19 mouse cellular contexts compared by ENCODE assay signal in the genomic region with DNA sequence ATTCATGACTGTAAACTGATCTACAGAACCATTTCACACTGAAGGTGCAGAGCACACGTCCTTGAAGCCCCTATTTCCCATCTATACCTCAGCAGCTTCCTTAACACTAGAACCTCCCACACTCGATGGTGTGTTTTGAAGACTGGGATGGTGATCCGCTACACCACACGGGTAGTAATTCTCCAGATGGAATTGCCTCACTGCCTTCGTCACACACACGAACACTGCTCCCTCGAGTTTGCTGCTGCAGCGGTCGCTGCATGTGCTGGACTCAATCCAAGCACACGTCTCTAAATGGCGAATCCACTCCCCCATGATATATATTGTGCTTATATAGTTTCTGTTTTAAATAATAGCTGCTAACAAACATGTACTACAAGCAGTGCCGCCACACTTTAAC.
"Had no signal": no experiment of that assay in that cellular context is flagged by ENCODE, and none has a peak within 500 bp of the region (broad histone marks: within the 10 kb centered on the region; RNA-seq: fewer than 3 reads in every experiment).

No protein-coding gene starts in this region.

- DNase-seq: lung, adult 18-20 months; lung, postnatal 14 days; lung, postnatal 36 days; retina, postnatal 1 day; right cerebral cortex, adult 18-20 months; right cerebral cortex, postnatal 25 days; right cerebral cortex, postnatal 4 days; spleen, adult 18-20 months; thymus, adult 18-20 months; thymus, postnatal 14 days; thymus, postnatal 36 days had no signal

- H3K9ac ChIP-seq: liver, embryonic 14.5 days; lung, embryonic 15.5 days; midbrain, embryonic 13.5 days; neural tube, embryonic 12.5 days had no signal

- H3K4me3 ChIP-seq: lung, embryonic 15.5 days; midbrain, embryonic 10.5 days; midbrain, embryonic 13.5 days; myocyte; neural tube, embryonic 12.5 days had no signal

- H3K36me3 ChIP-seq: lung, embryonic 15.5 days; midbrain, embryonic 10.5 days; midbrain, embryonic 13.5 days; neural tube, embryonic 12.5 days had no signal

- ATAC-seq: lung, postnatal 0 days; midbrain, embryonic 13.5 days; midbrain, embryonic 16.5 days had no signal

- H3K4me1 ChIP-seq: lung, embryonic 15.5 days; neural tube, embryonic 12.5 days had no signal

- H3K27me3 ChIP-seq: lung, embryonic 15.5 days; midbrain, embryonic 13.5 days; neural tube, embryonic 12.5 days had no signal

- H3K4me2 ChIP-seq: lung, embryonic 15.5 days; midbrain, embryonic 13.5 days; neural tube, embryonic 12.5 days had no signal

- H3K9me3 ChIP-seq: lung, embryonic 15.5 days; midbrain, embryonic 10.5 days; midbrain, embryonic 13.5 days; neural tube, embryonic 12.5 days had no signal

- H3K27ac ChIP-seq: liver, embryonic 14.5 days; lung, embryonic 15.5 days; midbrain, embryonic 10.5 days; midbrain, embryonic 13.5 days; neural tube, embryonic 12.5 days had no signal
